Mouse (Mus musculus): ENCODE measurements around the gene Uprt. TPM values are rescaled to one million over a fixed set of nuclear protein-coding genes. Genes with fewer than 3 reads are reported as not detected.
A peak's percentile ranks its signal among the peaks of the same experiment; 100 is the strongest.

Gene Uprt
- total RNA-seq (2021), result 10 to 100 TPM; 12.5 to 14.9 TPM
- long read RNA-seq, experiment 1, result 0 reads
- long read RNA-seq, experiment 2, partial matches to known transcripts, result 0 of 3 reads
- long read RNA-seq, experiment 2, other reads (novel, unspliced or antisense), result 1 of 3 reads

GRCm38 (mm10) chrX:104482572-104483443 is at the start of gene Uprt:
Uprt (plus strand) TSS chrX:104482818.
- DNase-seq (ENCODE audit: low spot score in 2 of 2), result peak; percentile 67 to 73

GRCm38 (mm10) chrX:104433456-104433855 is 49.2 kb upstream of the Uprt start:
- DNase-seq (ENCODE audit: low spot score in 2 of 2), result no peak

GRCm38 (mm10) chrX:104452433-104452832 is 30.2 kb upstream of the Uprt start:
- no peak for DNase-seq (ENCODE audit: low spot score in 2 of 2)

GRCm38 (mm10) chrX:104461755-104462154 is 20.9 kb upstream of the Uprt start:
- DNase-seq (ENCODE audit: low spot score in 2 of 2), result no peak

- DNase-seq (ENCODE audit: low spot score in 2 of 2), result no peak
Observed at GRCm38 (mm10) chrX:104464376-104464775, 18.2 kb upstream of the Uprt start.

GRCm38 (mm10) chrX:104478041-104478440 is 4.6 kb upstream of the Uprt start:
- no peak for DNase-seq (ENCODE audit: low spot score in 2 of 2)

GRCm38 (mm10) chrX:104483444-104483808 is 808 bp downstream of the Uprt start:
- peak in 1 of 2 experiments; percentile 16 for DNase-seq (ENCODE audit: low spot score in 2 of 2)

GRCm38 (mm10) chrX:104485596-104485995 is 3.0 kb downstream of the Uprt start:
- DNase-seq (ENCODE audit: low spot score in 2 of 2), result no peak

- DNase-seq (ENCODE audit: low spot score in 2 of 2), result no peak
Observed at GRCm38 (mm10) chrX:104488036-104488435, 5.4 kb downstream of the Uprt start.

- DNase-seq (ENCODE audit: low spot score in 2 of 2), result no peak
Observed at GRCm38 (mm10) chrX:104488870-104489467, 6.4 kb downstream of the Uprt start.

- DNase-seq (ENCODE audit: low spot score in 2 of 2), result no peak
Observed at GRCm38 (mm10) chrX:104489626-104490355, 7.2 kb downstream of the Uprt start.

GRCm38 (mm10) chrX:104501765-104502164 is 19.1 kb downstream of the Uprt start:
- DNase-seq (ENCODE audit: low spot score in 2 of 2), result no peak

- no peak for DNase-seq (ENCODE audit: low spot score in 2 of 2)
Observed at GRCm38 (mm10) chrX:104542635-104543034, 60.0 kb downstream of the Uprt start.

GRCm38 (mm10) chrX:104543919-104544595 is 61.4 kb downstream of the Uprt start:
- DNase-seq (ENCODE audit: low spot score in 2 of 2), result no peak

- no peak for DNase-seq (ENCODE audit: low spot score in 2 of 2)
Observed at GRCm38 (mm10) chrX:104545283-104545682, 62.7 kb downstream of the Uprt start.

Other genes with a start within 250 kb of the Uprt start
- 10 to 100 TPM; 25.8 to 30.0 TPM for gene Abcb7, start 69.0 kb upstream of the Uprt start, total RNA-seq (2021)
- gene Zdhhc15, start 188.2 kb downstream of the Uprt start, total RNA-seq (2021), result 1 to 10 TPM; 6.0 to 6.2 TPM